Mouse (Mus musculus) myocyte (in vitro differentiated cells): ENCODE measurements around the gene Vps35l. TPM values are rescaled to one million over a fixed set of nuclear protein-coding genes. Genes with fewer than 3 reads are reported as not detected.

Source experiments
- H3K27me3 ChIP-seq: one replicate; pipeline ENCODE4 v1.6.1; 2011; ENCODE audit not compliant: control insufficient read depth, insufficient read depth, insufficient read length
- H3K36me3 ChIP-seq: one replicate; pipeline ENCODE4 v1.6.1; 2011; ENCODE audit not compliant: control insufficient read depth, insufficient read depth
- H3K4me2 ChIP-seq: one replicate; pipeline ENCODE4 v1.6.1; 2011; ENCODE audit warnings: low read depth, control low read depth
- H3K4me3 ChIP-seq: one replicate; pipeline ENCODE4 v1.5.1; 2011; ENCODE audit warnings: mild to moderate bottlenecking, control low read depth, moderate library complexity
- H3K79me2 ChIP-seq: one replicate; pipeline ENCODE4 v1.6.1; 2011; ENCODE audit not compliant: control insufficient read depth, insufficient read depth
- H3ac ChIP-seq: one replicate; pipeline ENCODE4 v1.6.1; 2011; ENCODE audit not compliant: control insufficient read depth, insufficient read length
- CEBPB ChIP-seq: IDR thresholded peaks from 2 replicates; pipeline ENCODE4 v1.6.1; 2011; ENCODE audit warnings: mild to moderate bottlenecking, moderate library complexity; ENCODE audit not compliant: poor library complexity, insufficient read depth, severe bottlenecking
- E2F4 ChIP-seq: IDR thresholded peaks from one replicate; pipeline ENCODE4 v1.6.1; 2011; ENCODE audit warnings: mild to moderate bottlenecking, control low read depth, moderate library complexity; ENCODE audit not compliant: insufficient read depth
- MAX ChIP-seq: IDR thresholded peaks from one replicate; pipeline ENCODE4 v1.6.1; 2011; ENCODE audit warnings: low read depth, mild to moderate bottlenecking, control low read depth
- MYOD1 ChIP-seq, 3 experiments: IDR thresholded peaks; one replicate each; pipeline ENCODE4 v1.6.1; 2011; ENCODE audit warnings: control low read depth in 2 of 3, low read depth in 2 of 3, mild to moderate bottlenecking in 2 of 3, moderate library complexity in 1 of 3; ENCODE audit not compliant: insufficient read length in 2 of 3, control insufficient read depth in 1 of 3
- MYOG ChIP-seq, 3 experiments: IDR thresholded peaks; one replicate each; pipeline ENCODE4 v1.6.1; 2011; ENCODE audit warnings: control low read depth in 2 of 3, low read depth in 2 of 3, mild to moderate bottlenecking in 2 of 3; ENCODE audit not compliant: insufficient read length in 2 of 3, control insufficient read depth in 1 of 3, insufficient read depth in 1 of 3
- POLR2A ChIP-seq: IDR thresholded peaks from one replicate; pipeline ENCODE4 v1.6.1; 2011; ENCODE audit warnings: low read depth, mild to moderate bottlenecking, control low read depth, moderate library complexity; ENCODE audit not compliant: insufficient read length
- POLR2AphosphoS2 ChIP-seq: IDR thresholded peaks from one replicate; pipeline ENCODE4 v1.6.1; 2011; ENCODE audit warnings: low read depth, control low read depth; ENCODE audit not compliant: insufficient read length
- REST ChIP-seq: IDR thresholded peaks from one replicate; pipeline ENCODE4 v1.6.1; 2011; ENCODE audit warnings: mild to moderate bottlenecking, control low read depth, moderate library complexity; ENCODE audit not compliant: insufficient read depth, insufficient read length
- SRF ChIP-seq: IDR thresholded peaks from one replicate; pipeline ENCODE4 v1.6.1; 2011; ENCODE audit warnings: low read depth; ENCODE audit not compliant: control insufficient read depth, insufficient read length
- TCF12 ChIP-seq: IDR thresholded peaks from one replicate; pipeline ENCODE4 v1.6.1; 2011; ENCODE audit warnings: mild to moderate bottlenecking, control low read depth; ENCODE audit not compliant: poor library complexity, insufficient read depth, severe bottlenecking
- TCF3 ChIP-seq: IDR thresholded peaks from one replicate; pipeline ENCODE4 v1.6.1; 2011; ENCODE audit warnings: low read depth, control low read depth; ENCODE audit not compliant: insufficient read length
- USF1 ChIP-seq: IDR thresholded peaks from one replicate; pipeline ENCODE4 v1.6.1; 2011; ENCODE audit warnings: low read depth, mild to moderate bottlenecking, control low read depth, moderate library complexity
- polyA plus RNA-seq: library from polyadenylated mRNA; unstranded; fragments of >200 nt; fragmentation: generic; extraction: Trizol; gene quantifications from one replicate; pipeline ENCODE4 v1.2.1, GENCODE M21; 2012; ENCODE audit warnings: missing spikeins

The Vps35l gene
- polyA plus RNA-seq, 1 experiment, result 35.7 TPM

GRCm38 (mm10) chr7:118773027-118773426 is 33.0 kb downstream of the Vps35l start:
- Histone ChIP-seq H3ac (no peak overlapping the region), H3K4me3 (no peak overlapping the region), H3K79me2 (no peaks in the 10 kb centered on the region), H3K27me3 (no peaks in the 10 kb centered on the region), H3K36me3 (peaks cover 6% of the 10 kb centered on the region), H3K4me2 (no peak overlapping the region)
- TF ChIP-seq USF1 (no peak), E2F4 (no peak), REST (no peak), MYOD1 (IDR thresholded peaks at IDR 0.05; ENCODE audit: control insufficient read depth in 1 of 3, insufficient read length in 2 of 3, low read depth in 2 of 3) (peak in 2 of 3 experiments; percentile 10 to 71), MYOG (IDR thresholded peaks at IDR 0.05; ENCODE audit: control insufficient read depth in 1 of 3, insufficient read depth in 1 of 3, insufficient read length in 2 of 3, low read depth in 2 of 3) (peak in 1 of 3 experiments; percentile 56), MAX (no peak)

GRCm38 (mm10) chr7:118775991-118776390 is 36.0 kb downstream of the Vps35l start:
- no peak overlapping the region for H3K4me2 ChIP-seq
- H3K4me3 ChIP-seq, result no peak overlapping the region
- H3K36me3 ChIP-seq, result peaks cover 6% of the 10 kb centered on the region
- TF ChIP-seq E2F4 (no peak), MAX (no peak), MYOD1 (IDR thresholded peaks at IDR 0.05; ENCODE audit: control insufficient read depth in 1 of 3, insufficient read length in 2 of 3, low read depth in 2 of 3) (no peak), REST (no peak), USF1 (no peak), TCF3 (no peak), POLR2AphosphoS2 (no peak), CEBPB (no peak), MYOG (IDR thresholded peaks at IDR 0.05; ENCODE audit: control insufficient read depth in 1 of 3, insufficient read depth in 1 of 3, insufficient read length in 2 of 3, low read depth in 2 of 3) (no peak), POLR2A (no peak), TCF12 (no peak)
- no peak overlapping the region for H3ac ChIP-seq
- no peaks in the 10 kb centered on the region for H3K79me2 ChIP-seq
- H3K27me3 ChIP-seq, result no peaks in the 10 kb centered on the region

- H3ac ChIP-seq, result no peak overlapping the region
- H3K36me3 ChIP-seq, result peaks cover 6% of the 10 kb centered on the region
- H3K27me3 ChIP-seq, result no peaks in the 10 kb centered on the region
Measured at GRCm38 (mm10) chr7:118776491-118776890, 36.5 kb downstream of the Vps35l start.

GRCm38 (mm10) chr7:118777598-118778394 is 37.8 kb downstream of the Vps35l start:
- no peaks in the 10 kb centered on the region for H3K27me3 ChIP-seq
- TF ChIP-seq POLR2A, result no peak
- no peak for TF ChIP-seq POLR2AphosphoS2
- no peak for TF ChIP-seq REST
- no peak for TF ChIP-seq MYOD1 (IDR thresholded peaks at IDR 0.05; ENCODE audit: control insufficient read depth in 1 of 3, insufficient read length in 2 of 3, low read depth in 2 of 3)
- TF ChIP-seq CEBPB, result no peak
- no peak for TF ChIP-seq USF1
- no peak overlapping the region for H3K4me2 ChIP-seq
- H3K4me3 ChIP-seq, result no peak overlapping the region
- H3K36me3 ChIP-seq, result peaks cover 6% of the 10 kb centered on the region
- no peak overlapping the region for H3ac ChIP-seq
- H3K79me2 ChIP-seq, result no peaks in the 10 kb centered on the region

More at GRCm38 (mm10) chr7:118776491-118776890, 36.5 kb downstream of the Vps35l start:
- no peak overlapping the region for H3K4me2 ChIP-seq
- no peak for TF ChIP-seq E2F4
- TF ChIP-seq TCF12, result no peak
- no peak for TF ChIP-seq POLR2A
- no peak for TF ChIP-seq USF1
- TF ChIP-seq MYOD1 (IDR thresholded peaks at IDR 0.05; ENCODE audit: control insufficient read depth in 1 of 3, insufficient read length in 2 of 3, low read depth in 2 of 3), result no peak
- no peak for TF ChIP-seq TCF3
- TF ChIP-seq SRF, result no peak
- TF ChIP-seq MYOG (IDR thresholded peaks at IDR 0.05; ENCODE audit: control insufficient read depth in 1 of 3, insufficient read depth in 1 of 3, insufficient read length in 2 of 3, low read depth in 2 of 3), result no peak
- TF ChIP-seq REST, result no peak
- no peak for TF ChIP-seq MAX
- TF ChIP-seq CEBPB, result no peak
- TF ChIP-seq POLR2AphosphoS2, result no peak
- no peaks in the 10 kb centered on the region for H3K79me2 ChIP-seq
- H3K4me3 ChIP-seq, result no peak overlapping the region

- no peak overlapping the region for H3K4me2 ChIP-seq
- no peak for TF ChIP-seq REST
- TF ChIP-seq MYOD1 (IDR thresholded peaks at IDR 0.05; ENCODE audit: control insufficient read depth in 1 of 3, insufficient read length in 2 of 3, low read depth in 2 of 3), result no peak
- no peak for TF ChIP-seq MYOG (IDR thresholded peaks at IDR 0.05; ENCODE audit: control insufficient read depth in 1 of 3, insufficient read depth in 1 of 3, insufficient read length in 2 of 3, low read depth in 2 of 3)
- H3ac ChIP-seq, result no peak overlapping the region
- H3K79me2 ChIP-seq, result no peaks in the 10 kb centered on the region
- H3K36me3 ChIP-seq, result peaks cover 6% of the 10 kb centered on the region
- H3K27me3 ChIP-seq, result no peaks in the 10 kb centered on the region
- no peak overlapping the region for H3K4me3 ChIP-seq
Measured at GRCm38 (mm10) chr7:118778561-118778960, 38.5 kb downstream of the Vps35l start.
